Mouse (Mus musculus) limb, embryonic 12.5 days (tissue): ENCODE measurements around the gene Ttll4. TPM values are rescaled to one million over a fixed set of nuclear protein-coding genes. Genes with fewer than 3 reads are reported as not detected.

Experiments used
- ATAC-seq: fragments of 200-750 bp; cut with Nextera tagmentation; 2 replicates; pipeline ENCODE4 v1.8.0; 2017; ENCODE audit warnings: low read depth, moderate TSS enrichment; ENCODE audit not compliant: insufficient number of reproducible peaks, insufficient read depth, low FRiP score, low TSS enrichment
- H3K27ac ChIP-seq: fragments of 300-500 bp; sonication (generic); 2 replicates; pipeline ENCODE4 v1.5.1; 2016; ENCODE audit warnings: mild to moderate bottlenecking, moderate library complexity
- H3K27me3 ChIP-seq: fragments of 300-500 bp; sonication (generic); 2 replicates; pipeline ENCODE4 v1.6.1; 2016; ENCODE audit warnings: mild to moderate bottlenecking, moderate library complexity
- H3K36me3 ChIP-seq: fragments of 300-500 bp; sonication (generic); 2 replicates; pipeline ENCODE4 v1.6.1; 2016; ENCODE audit warnings: mild to moderate bottlenecking, moderate library complexity
- H3K4me1 ChIP-seq: fragments of 300-500 bp; sonication (generic); replicated peaks from 2 replicates; pipeline ENCODE4 v1.6.1; 2016
- H3K4me2 ChIP-seq: fragments of 300-500 bp; sonication (generic); 2 replicates; pipeline ENCODE4 v1.6.1; 2016; ENCODE audit warnings: mild to moderate bottlenecking, moderate library complexity
- H3K4me3 ChIP-seq: fragments of 300-500 bp; sonication (generic); replicated peaks from 2 replicates; pipeline ENCODE4 v1.5.1; 2016; ENCODE audit warnings: mild to moderate bottlenecking
- H3K9ac ChIP-seq: fragments of 300-500 bp; sonication (generic); replicated peaks from 2 replicates; pipeline ENCODE4 v1.6.1; 2016; ENCODE audit warnings: mild to moderate bottlenecking, moderate library complexity
- H3K9me3 ChIP-seq: fragments of 300-500 bp; sonication (generic); 2 replicates; pipeline ENCODE4 v1.6.1; 2016; ENCODE audit warnings: mild to moderate bottlenecking, moderate library complexity
- WGBS: fragments of 180-500 bp; shearing (Covaris S2); methylation state at CpG from one replicate; pipeline ENCODE4 v1.1.7; 2016; 5-methylcytosine and 5-hydroxymethylcytosine counted together
- polyA plus RNA-seq: library from polyadenylated mRNA; unstranded; fragments of >200 nt; fragmentation: Nextera tagmentation; extraction: Ambion mirVana; gene quantifications from 2 replicates; pipeline ENCODE4 v1.2.1, GENCODE M21; 2016

Ttll4 gene
- polyA plus RNA-seq, result 30.4 and 33.6 TPM in 2 replicates

DNA sequence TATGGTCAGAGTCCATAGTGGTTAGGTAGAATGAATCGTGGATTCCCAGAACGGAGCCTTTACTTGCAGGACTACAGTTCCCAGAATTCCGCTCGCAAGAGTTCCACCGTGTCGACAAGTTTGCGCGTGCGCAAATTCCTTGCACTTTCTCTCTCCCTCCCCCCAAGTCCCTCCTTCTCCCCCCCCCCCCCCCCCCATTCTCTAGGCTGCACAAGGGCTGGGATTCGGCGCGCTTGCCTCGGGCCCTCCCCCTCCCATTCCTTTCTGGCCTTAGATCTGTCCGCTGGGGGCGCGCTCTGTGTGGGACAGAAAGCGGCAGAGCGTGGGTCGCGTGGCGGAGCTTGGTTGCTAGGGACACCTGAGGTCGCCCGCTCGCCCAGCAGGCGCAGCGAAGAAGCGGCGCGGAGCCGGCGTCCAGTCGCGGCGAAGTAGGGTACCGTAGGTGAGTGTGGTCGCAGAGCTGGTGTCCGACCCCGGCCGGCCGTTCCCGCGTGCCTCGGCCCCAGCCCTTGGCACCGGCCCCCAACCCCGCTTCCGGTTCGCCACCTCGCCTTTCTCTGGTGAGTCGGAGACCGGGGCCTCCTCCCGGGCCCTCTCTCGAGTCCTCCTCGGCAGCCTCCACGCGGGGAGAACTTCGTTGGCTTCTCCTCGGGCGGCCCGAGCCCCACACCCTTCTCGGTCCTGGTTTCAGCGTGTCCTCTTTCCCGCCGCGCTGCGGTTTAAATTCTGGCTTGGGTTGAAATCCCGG lies at the start of gene Ttll4:
Ttll4 (plus strand) TSS at position 298 of the 748 bp plus-strand sequence.
- Histone ChIP-seq H3K36me3 (peaks cover 4% of the 10 kb centered on the region; the same call in 1 of the 2 replicates), H3K4me2 (peak within 1 kb of the TSS; percentile 68), H3K27me3 (no peaks in the 10 kb centered on the region), H3K4me3 (peak within 1 kb of the TSS; percentile 85), H3K9me3 (no peaks in the 10 kb centered on the region), H3K4me1 (peaks cover 12% of the 10 kb centered on the region), H3K9ac (peak within 1 kb of the TSS; percentile 75), H3K27ac (peak within 1 kb of the TSS; percentile 80)
- under 1% methylated on average over 66 of the region's 66 CpGs for WGBS
- ATAC-seq, result peak; percentile 99

DNA sequence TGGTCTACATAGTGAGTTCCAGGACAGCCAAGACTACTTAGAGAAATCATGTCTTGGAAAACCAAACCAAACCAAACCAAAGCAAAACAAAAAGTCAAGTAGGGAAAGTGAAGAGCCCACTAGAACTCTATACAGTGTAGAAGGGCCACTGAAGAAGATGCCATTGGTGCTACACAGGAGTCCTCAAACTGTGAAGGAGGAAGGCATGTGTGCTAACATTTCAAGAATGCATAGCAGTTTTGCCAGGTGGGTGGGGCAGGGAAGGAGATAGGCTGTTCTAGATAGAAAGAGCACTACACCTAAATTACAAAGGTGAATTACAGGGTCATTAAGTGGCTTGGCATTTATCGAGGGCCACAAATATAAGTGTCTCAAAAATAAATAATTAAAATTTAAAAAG lies 37.4 kb upstream of the Ttll4 start:
- H3K9ac ChIP-seq, result no peak overlapping the region
- no peak overlapping the region for H3K4me2 ChIP-seq
- peaks cover 41% of the 10 kb centered on the region for H3K36me3 ChIP-seq
- WGBS, result 100% methylated on average over 1 of the region's 1 CpGs
- no peak overlapping the region for H3K27ac ChIP-seq
- no peak overlapping the region for H3K4me3 ChIP-seq
- no peaks in the 10 kb centered on the region for H3K27me3 ChIP-seq
- no peaks in the 10 kb centered on the region for H3K9me3 ChIP-seq
- ATAC-seq, result no peak
- no peaks in the 10 kb centered on the region for H3K4me1 ChIP-seq

DNA sequence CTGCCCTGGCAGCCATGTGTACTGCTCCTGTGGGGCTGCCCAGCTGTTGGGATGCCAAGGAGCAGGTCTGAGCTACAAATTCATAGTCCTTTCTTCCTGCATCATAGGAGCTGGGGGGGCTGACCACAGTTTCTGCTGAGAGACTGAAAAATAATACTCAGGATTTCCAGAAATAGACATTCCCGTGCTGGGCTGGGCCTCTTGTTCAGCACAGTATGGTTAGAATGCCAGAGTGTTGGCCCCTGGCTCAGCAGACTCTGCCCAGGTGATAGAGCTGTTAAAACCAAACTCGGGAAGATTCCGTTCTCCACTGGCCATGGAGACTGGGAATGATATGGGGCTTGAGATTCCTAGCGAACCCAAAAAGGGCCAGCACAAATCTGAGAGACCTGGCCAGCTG lies 35.5 kb upstream of the Ttll4 start:
- WGBS, result 83% methylated on average over 4 of the region's 4 CpGs
- H3K4me1 ChIP-seq, result no peaks in the 10 kb centered on the region
- H3K27ac ChIP-seq, result no peak overlapping the region
- H3K27me3 ChIP-seq, result no peaks in the 10 kb centered on the region
- no peak overlapping the region for H3K4me2 ChIP-seq
- H3K9me3 ChIP-seq, result no peaks in the 10 kb centered on the region
- no peak for ATAC-seq
- no peak overlapping the region for H3K9ac ChIP-seq
- peaks cover 45% of the 10 kb centered on the region for H3K36me3 ChIP-seq
- H3K4me3 ChIP-seq, result no peak overlapping the region

DNA sequence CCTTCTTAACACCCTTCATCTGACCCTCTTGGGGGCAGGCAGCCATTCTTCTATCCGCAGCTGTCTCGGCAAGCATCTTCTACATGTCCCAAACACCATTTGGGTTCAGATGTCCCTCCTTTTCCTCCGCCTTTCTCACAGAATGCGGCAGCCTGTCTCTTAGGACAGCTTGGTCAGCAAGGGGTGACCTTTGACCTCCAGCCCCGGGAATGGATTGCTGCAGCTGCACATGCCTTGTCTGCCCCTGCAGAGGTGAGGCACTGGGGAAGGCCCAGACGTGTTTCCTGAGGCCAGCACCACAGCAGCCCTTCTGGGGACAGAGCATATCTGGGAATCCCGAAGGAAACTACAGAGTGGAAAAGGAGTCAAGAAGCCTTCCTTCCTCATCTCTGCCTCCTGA lies 33.5 kb upstream of the Ttll4 start:
- Histone ChIP-seq H3K4me3 (no peak overlapping the region), H3K27ac (no peak overlapping the region), H3K4me1 (no peaks in the 10 kb centered on the region), H3K9ac (no peak overlapping the region), H3K36me3 (peaks cover 39% of the 10 kb centered on the region), H3K27me3 (no peaks in the 10 kb centered on the region), H3K4me2 (no peak overlapping the region), H3K9me3 (no peaks in the 10 kb centered on the region)
- no peak; the same call in 1 of the 2 replicates for ATAC-seq
- WGBS, result 49% methylated on average over 7 of the region's 7 CpGs

DNA sequence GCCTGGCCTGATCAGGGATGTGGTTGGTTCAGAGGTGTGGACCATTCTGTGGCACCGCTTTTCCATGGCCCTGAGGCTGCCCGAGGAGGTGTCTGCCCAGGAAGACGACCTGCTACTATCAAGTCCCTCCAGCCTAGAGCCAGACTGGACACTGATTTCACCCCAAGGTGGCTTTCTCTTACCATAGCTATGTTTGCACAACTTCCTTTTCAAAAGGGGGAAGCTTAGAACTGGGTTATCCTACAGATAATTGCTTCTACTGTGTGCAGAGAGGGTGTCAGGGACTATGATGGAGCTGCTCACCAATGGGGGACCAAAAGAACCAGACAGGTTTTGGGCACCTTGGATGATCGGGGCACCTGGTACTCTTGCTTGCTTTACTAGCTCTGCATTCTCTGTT lies 28.8 kb upstream of the Ttll4 start:
- no peak for ATAC-seq
- Histone ChIP-seq H3K4me1 (no peaks in the 10 kb centered on the region), H3K4me2 (no peak overlapping the region), H3K27me3 (no peaks in the 10 kb centered on the region), H3K9me3 (no peaks in the 10 kb centered on the region), H3K27ac (no peak overlapping the region), H3K9ac (no peak overlapping the region), H3K4me3 (no peak overlapping the region), H3K36me3 (peaks cover 33% of the 10 kb centered on the region)
- WGBS, result 83% methylated on average over 4 of the region's 4 CpGs

DNA sequence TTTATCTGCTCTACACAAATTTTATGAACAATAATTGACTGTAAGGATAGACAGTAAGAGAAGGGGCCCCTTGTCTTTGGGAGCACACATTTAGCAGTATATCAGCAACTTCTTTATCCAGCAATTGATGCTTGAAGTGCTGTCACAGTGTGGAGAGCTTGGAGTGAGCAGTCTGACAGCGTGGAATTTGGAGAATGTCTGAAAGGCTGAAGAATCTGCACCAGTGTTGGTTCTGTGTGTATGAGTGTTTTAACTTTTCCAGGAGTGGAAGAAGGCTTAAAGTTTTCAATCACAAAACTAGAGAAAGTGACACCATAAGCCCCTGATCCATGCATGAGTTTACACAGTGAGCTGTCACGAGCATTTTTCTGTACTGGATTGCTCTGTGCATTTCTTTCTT lies 18.0 kb upstream of the Ttll4 start:
- H3K36me3 ChIP-seq, result no peaks in the 10 kb centered on the region
- H3K4me1 ChIP-seq, result no peaks in the 10 kb centered on the region
- no peaks in the 10 kb centered on the region for H3K9me3 ChIP-seq
- WGBS, result 86% methylated on average over 2 of the region's 2 CpGs
- ATAC-seq, result no peak
- no peak overlapping the region for H3K4me2 ChIP-seq
- no peak overlapping the region for H3K27ac ChIP-seq
- no peaks in the 10 kb centered on the region for H3K27me3 ChIP-seq
- no peak overlapping the region for H3K4me3 ChIP-seq
- H3K9ac ChIP-seq, result no peak overlapping the region

DNA sequence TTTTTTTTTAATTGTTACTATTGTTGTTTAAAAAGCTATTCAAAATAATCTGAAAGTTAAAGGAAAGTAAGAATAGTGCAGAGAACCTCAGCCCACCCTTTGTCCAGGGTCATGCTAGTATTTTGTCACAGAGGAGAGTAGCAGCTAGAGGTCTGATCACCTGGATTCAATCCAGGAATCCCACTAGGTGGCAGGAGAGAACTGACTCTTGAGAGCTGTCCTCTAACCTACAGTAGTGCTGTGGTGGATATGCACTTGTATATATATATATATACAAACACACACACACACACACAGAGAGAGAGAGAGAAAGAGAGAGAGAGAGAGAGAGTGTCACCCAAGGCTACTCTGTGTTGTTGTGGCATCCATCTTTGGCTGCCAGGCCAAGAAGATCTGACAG lies 17.6 kb upstream of the Ttll4 start:
- ATAC-seq, result no peak
- H3K36me3 ChIP-seq, result no peaks in the 10 kb centered on the region
- H3K9me3 ChIP-seq, result no peaks in the 10 kb centered on the region
- no peaks in the 10 kb centered on the region for H3K27me3 ChIP-seq
- H3K4me3 ChIP-seq, result no peak overlapping the region
- no peak overlapping the region for H3K27ac ChIP-seq
- H3K4me2 ChIP-seq, result no peak overlapping the region
- no peak overlapping the region for H3K9ac ChIP-seq
- H3K4me1 ChIP-seq, result no peaks in the 10 kb centered on the region

DNA sequence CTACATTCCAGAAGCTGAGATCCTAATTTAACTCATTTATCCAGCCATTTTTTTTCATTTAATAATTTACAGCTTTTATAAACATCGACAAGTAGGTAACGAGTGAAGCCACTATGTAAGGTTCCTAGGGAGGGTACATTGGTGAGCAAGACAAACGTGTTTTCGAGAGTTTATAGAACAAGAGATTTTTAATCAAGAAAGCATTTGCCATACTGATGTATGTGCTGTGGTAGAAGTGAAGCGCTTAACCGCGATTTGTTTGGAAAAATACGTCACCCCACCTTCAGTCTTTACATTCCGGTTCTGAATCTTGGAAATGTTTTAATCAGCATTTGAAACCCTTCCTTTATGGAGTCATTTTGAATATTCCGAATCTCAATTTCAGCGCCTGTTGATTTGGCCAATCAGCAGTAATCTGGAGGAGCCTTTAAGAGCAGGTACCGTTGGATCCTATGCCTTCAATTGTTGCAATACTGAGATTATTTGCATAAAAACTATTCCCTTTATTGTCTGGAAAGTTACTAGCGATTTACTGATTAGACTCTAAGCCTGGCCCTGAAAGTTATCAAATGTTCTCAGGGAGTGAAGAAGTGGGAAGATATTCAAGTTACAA lies 814 bp downstream of the Ttll4 start:
- no peak for ATAC-seq
- H3K9me3 ChIP-seq, result no peaks in the 10 kb centered on the region
- peaks cover 8% of the 10 kb centered on the region for H3K36me3 ChIP-seq
- peak overlapping the region; percentile 85 for H3K4me3 ChIP-seq
- H3K27me3 ChIP-seq, result no peaks in the 10 kb centered on the region
- H3K4me1 ChIP-seq, result peaks cover 12% of the 10 kb centered on the region
- peak overlapping the region; percentile 68 for H3K4me2 ChIP-seq
- peak overlapping the region; percentile 80 for H3K27ac ChIP-seq
- H3K9ac ChIP-seq, result peak overlapping the region; percentile 75
- WGBS, result 4% methylated on average over 13 of the region's 13 CpGs

DNA sequence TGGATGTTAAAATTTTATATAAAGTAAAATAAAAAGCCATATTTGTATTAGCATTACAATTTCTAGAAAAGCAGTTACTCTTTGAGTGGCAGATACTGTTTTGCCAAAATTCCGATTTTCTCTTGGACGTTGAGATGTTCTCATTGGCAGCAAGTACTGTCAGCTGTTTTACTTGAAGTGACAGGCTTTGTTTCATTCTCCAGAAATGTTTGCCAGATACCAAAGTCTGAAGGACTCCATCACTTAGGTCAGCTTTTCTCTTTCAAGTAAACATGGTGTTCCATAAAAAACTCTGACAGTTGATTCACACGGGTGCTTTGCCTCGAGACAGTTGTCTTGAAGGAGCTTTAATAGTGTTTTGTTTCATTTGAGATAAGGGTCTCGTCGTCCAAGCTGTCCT lies 3.6 kb downstream of the Ttll4 start:
- Histone ChIP-seq H3K9me3 (no peaks in the 10 kb centered on the region), H3K27me3 (no peaks in the 10 kb centered on the region), H3K4me3 (no peak overlapping the region), H3K4me1 (peaks cover 12% of the 10 kb centered on the region), H3K36me3 (peaks cover 22% of the 10 kb centered on the region), H3K27ac (no peak overlapping the region), H3K9ac (no peak overlapping the region), H3K4me2 (no peak overlapping the region)
- no peak for ATAC-seq
- 68% methylated on average over 6 of the region's 6 CpGs for WGBS

DNA sequence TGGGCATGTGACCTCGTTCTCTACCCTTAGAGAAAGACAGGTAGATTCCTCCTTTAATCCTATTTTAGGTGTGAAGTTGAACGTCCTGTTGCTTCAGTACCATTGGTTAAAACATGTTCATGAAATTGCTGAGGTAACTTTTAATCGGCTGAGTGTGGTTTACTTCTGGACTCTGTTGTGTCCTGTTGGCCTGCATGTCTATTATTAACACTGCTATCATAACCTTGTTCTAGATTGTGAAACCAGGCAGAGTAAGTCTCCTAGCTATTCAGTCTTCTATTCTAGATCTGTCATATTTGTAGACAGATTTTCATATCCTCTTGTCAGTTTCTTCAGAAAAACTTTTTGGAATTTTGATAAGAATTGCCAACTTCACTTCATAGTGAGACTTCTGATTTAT lies 6.8 kb downstream of the Ttll4 start:
- Histone ChIP-seq H3K4me3 (no peak overlapping the region), H3K27ac (no peak overlapping the region), H3K9me3 (no peaks in the 10 kb centered on the region), H3K4me2 (no peak overlapping the region), H3K4me1 (peaks cover 2% of the 10 kb centered on the region; the same call in 1 of the 2 replicates), H3K9ac (no peak overlapping the region), H3K36me3 (peaks cover 41% of the 10 kb centered on the region), H3K27me3 (no peaks in the 10 kb centered on the region)
- 90% methylated on average over 3 of the region's 3 CpGs for WGBS
- ATAC-seq, result no peak

DNA sequence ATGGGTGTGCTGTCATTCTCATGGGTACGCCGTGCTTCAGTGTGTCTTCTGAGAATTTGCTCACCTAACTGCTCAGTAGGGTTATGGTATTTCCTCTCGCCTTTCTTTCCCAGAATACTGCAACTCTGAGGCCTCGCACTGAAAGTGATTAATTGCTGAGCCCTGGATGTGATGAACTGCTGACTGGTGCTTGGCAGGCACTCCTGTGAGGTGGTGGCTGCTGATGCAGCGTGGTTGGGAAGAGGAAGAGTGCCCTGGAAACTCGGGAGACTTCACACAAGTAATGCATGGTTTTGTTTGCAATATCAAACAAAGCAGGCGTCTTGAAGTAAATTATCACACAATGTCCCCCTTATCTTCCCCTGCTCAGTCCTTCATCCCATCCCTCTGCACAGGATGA lies 11.2 kb downstream of the Ttll4 start:
- Histone ChIP-seq H3K4me3 (no peak overlapping the region), H3K9ac (no peak overlapping the region), H3K4me2 (no peak overlapping the region), H3K36me3 (peaks cover 62% of the 10 kb centered on the region), H3K4me1 (no peaks in the 10 kb centered on the region), H3K27ac (no peak overlapping the region), H3K9me3 (no peaks in the 10 kb centered on the region), H3K27me3 (no peaks in the 10 kb centered on the region)
- ATAC-seq, result no peak
- WGBS, result 81% methylated on average over 7 of the region's 7 CpGs

DNA sequence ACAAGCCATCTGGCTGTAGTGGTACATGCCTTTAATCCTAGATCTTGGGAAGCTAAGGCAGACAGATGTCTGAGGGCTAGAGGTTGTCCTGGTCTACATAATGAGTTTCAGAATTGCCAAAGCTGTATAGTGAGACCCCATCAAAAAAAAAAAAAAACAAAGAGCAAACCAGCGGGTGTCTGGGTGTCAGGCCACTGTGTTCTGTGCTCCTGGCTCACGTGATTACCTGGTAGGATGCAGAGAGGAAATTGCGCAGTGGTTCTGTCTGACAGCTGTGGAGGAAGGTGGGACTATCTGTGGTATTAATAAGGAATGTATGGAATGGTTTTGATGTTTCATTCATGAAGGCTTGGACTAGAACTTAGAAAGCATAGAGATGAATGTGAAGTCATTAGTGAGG lies 15.3 kb downstream of the Ttll4 start:
- Histone ChIP-seq H3K27me3 (no peaks in the 10 kb centered on the region), H3K27ac (no peak overlapping the region), H3K9ac (no peak overlapping the region), H3K4me2 (no peak overlapping the region), H3K4me1 (no peaks in the 10 kb centered on the region), H3K36me3 (peaks cover 82% of the 10 kb centered on the region), H3K9me3 (no peaks in the 10 kb centered on the region), H3K4me3 (no peak overlapping the region)
- WGBS, result 79% methylated on average over 3 of the region's 3 CpGs
- ATAC-seq, result no peak
